Mouse (Mus musculus): ENCODE results near the gene Opn4.

Opn4 gene

GRCm38 (mm10) chr14:34561647-34562046 lies 38.3 kb downstream of the Opn4 start:
- no peak for DNase-seq

- DNase-seq: peak; percentile 86
Observed at GRCm38 (mm10) chr14:34558947-34559346, 41.0 kb downstream of the Opn4 start.

GRCm38 (mm10) chr14:34555211-34555610 lies 44.7 kb downstream of the Opn4 start:
- peak; percentile 93 for DNase-seq

GRCm38 (mm10) chr14:34554047-34554446 lies 45.9 kb downstream of the Opn4 start:
- peak; percentile 98 for DNase-seq

GRCm38 (mm10) chr14:34553470-34553869 lies 46.5 kb downstream of the Opn4 start:
- peak; percentile 91 for DNase-seq

GRCm38 (mm10) chr14:34552226-34552625 lies 47.7 kb downstream of the Opn4 start:
- no peak for DNase-seq

- peak; percentile 97 for DNase-seq
Observed at GRCm38 (mm10) chr14:34549004-34549671, 50.8 kb downstream of the Opn4 start.

- peak; percentile 97 for DNase-seq
Observed at GRCm38 (mm10) chr14:34548391-34549001, 51.4 kb downstream of the Opn4 start.

GRCm38 (mm10) chr14:34544545-34544944 lies 55.4 kb downstream of the Opn4 start:
- DNase-seq: peak; percentile 97

- peak; percentile 91 for DNase-seq
Observed at GRCm38 (mm10) chr14:34544001-34544400, 55.9 kb downstream of the Opn4 start.

GRCm38 (mm10) chr14:34543596-34543995 lies 56.3 kb downstream of the Opn4 start:
- peak; percentile 95 for DNase-seq

- DNase-seq: no peak
Observed at GRCm38 (mm10) chr14:34541896-34542295, 58.0 kb downstream of the Opn4 start.

- peak; percentile 98 for DNase-seq
Observed at GRCm38 (mm10) chr14:34540685-34541162, 59.2 kb downstream of the Opn4 start.
